Mouse (Mus musculus) MEL (cell line): ENCODE measurements at regions not wholly inside any gene's neighbourhood (a gene's known extent, or its start where the extent isn't known, plus 50 kb on each side); places are given as distances from the start of the nearest gene placed in this dataset.

Experiments
- CHD2 ChIP-seq: IDR thresholded peaks from 2 replicates; pipeline ENCODE4 v1.6.1; 2011; ENCODE audit warnings: low read length, improper control_type of control experiment
- CTCF ChIP-seq, 3 experiments: IDR thresholded peaks in 2 of 3; conservative IDR thresholded peaks in 1 of 3; 2 replicates each; pipeline ENCODE4 v1.5.1; 2011 to 2012; ENCODE audit warnings: low read length in 3 of 3, low read depth in 2 of 3, mild to moderate bottlenecking in 2 of 3, improper control_type of control experiment in 1 of 3, inconsistent platforms in 1 of 3, mixed read lengths in 1 of 3, moderate library complexity in 1 of 3; ENCODE audit not compliant: control insufficient read depth in 1 of 3, insufficient read depth in 1 of 3, poor library complexity in 1 of 3, severe bottlenecking in 1 of 3
- ELF1 ChIP-seq: IDR thresholded peaks from 2 replicates; pipeline ENCODE4 v1.6.1; 2014; ENCODE audit warnings: low read depth, mild to moderate bottlenecking, inconsistent platforms, low read length, improper control_type of control experiment, moderate library complexity
- ETS1 ChIP-seq: IDR thresholded peaks from 2 replicates; pipeline ENCODE4 v1.6.1; 2012; ENCODE audit warnings: low read depth, mild to moderate bottlenecking, inconsistent platforms, low read length, improper control_type of control experiment, moderate library complexity
- GATA1 ChIP-seq: IDR thresholded peaks from 2 replicates; pipeline ENCODE4 v1.6.1; 2011; ENCODE audit warnings: low read depth, low read length, improper control_type of control experiment
- JUND ChIP-seq: IDR thresholded peaks from 2 replicates; pipeline ENCODE4 v1.6.1; 2011; ENCODE audit warnings: low read depth, mild to moderate bottlenecking, improper control_type of control experiment, low read length
- MAX ChIP-seq: IDR thresholded peaks from 2 replicates; pipeline ENCODE4 v1.6.1; 2011; ENCODE audit warnings: low read length, improper control_type of control experiment
- MYB ChIP-seq: IDR thresholded peaks from 2 replicates; pipeline ENCODE4 v1.6.1; 2011; ENCODE audit warnings: mild to moderate bottlenecking, low read depth, low read length, improper control_type of control experiment
- MYC ChIP-seq: IDR thresholded peaks from 2 replicates; pipeline ENCODE4 v1.6.1; 2011; ENCODE audit warnings: low read depth, mild to moderate bottlenecking, low read length, improper control_type of control experiment, moderate library complexity
- POLR2A ChIP-seq, 2 experiments: IDR thresholded peaks; 2 replicates each; pipeline ENCODE4 v1.6.1; 2011 to 2012; ENCODE audit warnings: low read length in 2 of 2, mild to moderate bottlenecking in 2 of 2, control low read depth in 1 of 2, improper control_type of control experiment in 1 of 2, low read depth in 1 of 2, moderate library complexity in 1 of 2; ENCODE audit not compliant: control insufficient read depth in 1 of 2, insufficient read depth in 1 of 2, poor library complexity in 1 of 2
- POLR2AphosphoS2 ChIP-seq: IDR thresholded peaks from 2 replicates; pipeline ENCODE4 v1.6.1; 2011; ENCODE audit warnings: low read length, improper control_type of control experiment
- SIN3A ChIP-seq: IDR thresholded peaks from 2 replicates; pipeline ENCODE4 v1.6.1; 2012; ENCODE audit warnings: low read length, improper control_type of control experiment, inconsistent platforms

DNA sequence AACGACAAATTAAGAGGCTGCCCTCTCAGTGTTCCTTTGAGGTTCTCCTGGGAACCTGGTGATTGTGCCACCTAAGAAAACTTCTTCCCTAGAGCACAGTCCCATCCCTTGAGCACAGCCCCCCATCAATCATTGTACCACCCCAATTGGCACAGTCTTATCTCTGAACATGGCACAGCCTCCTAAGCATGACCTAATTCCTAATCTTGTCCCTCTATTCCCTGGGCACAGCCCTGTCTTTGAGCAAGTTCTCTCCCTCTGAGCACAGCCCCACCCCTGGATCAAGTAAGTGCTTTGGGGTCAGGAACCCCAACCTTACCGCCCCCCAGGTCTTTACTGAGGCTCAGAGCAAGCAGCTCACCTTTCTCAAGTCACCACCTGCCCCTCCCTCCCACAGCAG is 173.6 kb upstream of the Irx3 start:
- TF ChIP-seq MAX (no peak), CTCF (IDR thresholded peaks at IDR 0.05 in 2 of 3, conservative IDR thresholded peaks at IDR 0.05 in 1 of 3; ENCODE audit: control insufficient read depth in 1 of 3, insufficient read depth in 1 of 3, low read depth in 2 of 3, low read length in 3 of 3, poor library complexity in 1 of 3, severe bottlenecking in 1 of 3) (no peak), CHD2 (no peak), POLR2AphosphoS2 (no peak), GATA1 (no peak), JUND (no peak), POLR2A (IDR thresholded peaks at IDR 0.05; ENCODE audit: control insufficient read depth in 1 of 2, insufficient read depth in 1 of 2, low read depth in 1 of 2, low read length in 2 of 2, poor library complexity in 1 of 2) (no peak), MYC (no peak), SIN3A (no peak), MYB (no peak), ELF1 (no peak), ETS1 (no peak)
